Mouse (Mus musculus) midbrain, postnatal 0 days (tissue): Measurements from ENCODE around the gene Lxn. TPM values are rescaled to one million over a fixed set of nuclear protein-coding genes. Genes with fewer than 3 reads are reported as not detected.

Experiments used
- ATAC-seq: fragments of 200-750 bp; cut with Nextera tagmentation; 2 replicates; pipeline ENCODE4 v1.8.0; 2017; ENCODE audit warnings: moderate number of reproducible peaks, mild to moderate bottlenecking, moderate TSS enrichment, moderate library complexity; ENCODE audit not compliant: low FRiP score
- DNase-seq: peaks from one replicate; pipeline ENCODE4 v3.0.0-alpha.2; 2015; ENCODE audit warnings: low spot score
- H3K27ac ChIP-seq: fragments of 300-500 bp; sonication (generic); 2 replicates; pipeline ENCODE4 v1.5.1; 2014; ENCODE audit warnings: low read depth, mild to moderate bottlenecking, low read length, mixed read lengths
- H3K27me3 ChIP-seq: fragments of 300-500 bp; sonication (generic); 2 replicates; pipeline ENCODE4 v1.6.1; 2014; ENCODE audit warnings: low read length, control low read depth, mixed read lengths; ENCODE audit not compliant: insufficient read depth
- H3K36me3 ChIP-seq: fragments of 300-500 bp; sonication (generic); 2 replicates; pipeline ENCODE4 v1.6.1; 2014; ENCODE audit warnings: low read length, control low read depth, mixed read lengths; ENCODE audit not compliant: insufficient read depth
- H3K4me1 ChIP-seq: fragments of 300-500 bp; sonication (generic); 2 replicates; pipeline ENCODE4 v1.6.1; 2014; ENCODE audit warnings: mild to moderate bottlenecking, control low read depth, antibody characterized with exemption, low read length, mixed read lengths; ENCODE audit not compliant: insufficient read depth
- H3K4me2 ChIP-seq: fragments of 300-500 bp; sonication (generic); 2 replicates; pipeline ENCODE4 v1.6.1; 2014; ENCODE audit warnings: low read depth, mild to moderate bottlenecking, low read length, mixed read lengths; ENCODE audit not compliant: poor library complexity, severe bottlenecking
- H3K4me3 ChIP-seq: fragments of 300-500 bp; sonication (generic); 2 replicates; pipeline ENCODE4 v1.5.1; 2014; ENCODE audit warnings: low read depth, mild to moderate bottlenecking, low read length, moderate library complexity
- H3K9ac ChIP-seq: fragments of 300-500 bp; sonication (generic); replicated peaks from 2 replicates; pipeline ENCODE4 v1.6.1; 2014; ENCODE audit warnings: mild to moderate bottlenecking, low read length, moderate library complexity, mixed read lengths; ENCODE audit not compliant: poor library complexity, severe bottlenecking
- H3K9me3 ChIP-seq: fragments of 300-500 bp; sonication (generic); 2 replicates; pipeline ENCODE4 v1.6.1; 2016; ENCODE audit warnings: low read length, control low read depth
- CTCF ChIP-seq: IDR thresholded peaks from 2 replicates; pipeline ENCODE4 v1.5.1; 2016; ENCODE audit warnings: antibody characterized with exemption, mild to moderate bottlenecking
- WGBS: fragments of 180-500 bp; shearing (Covaris S2); extraction: QIAGEN DNeasy Blood & Tissue Kit; methylation state at CpG from one replicate; pipeline ENCODE4 v1.1.7; 2014; 5-methylcytosine and 5-hydroxymethylcytosine counted together
- polyA plus RNA-seq: library from polyadenylated mRNA; unstranded; fragments of >200 nt; fragmentation: Nextera tagmentation; extraction: Ambion mirVana; gene quantifications from 2 replicates; pipeline ENCODE4 v1.2.1, GENCODE M21; 2015
- total RNA-seq: library from RNA; depleted of rRNA; stranded (reverse); fragments of >200 nt; gene quantifications from 2 replicates; pipeline ENCODE4 v1.2.3, GENCODE M21; 2014

The Lxn gene
- total and polyA plus RNA-seq, 2 experiments from 2014 or later = 84.5 to 189 TPM

GRCm38 (mm10) chr3:67490156-67490555 is 26.4 kb upstream of the Lxn start:
- Histone ChIP-seq H3K27ac (no peak overlapping the region), H3K27me3 (no peaks in the 10 kb centered on the region), H3K4me2 (no peak overlapping the region), H3K9ac (no peak overlapping the region), H3K4me3 (no peak overlapping the region), H3K4me1 (no peaks in the 10 kb centered on the region), H3K9me3 (no peaks in the 10 kb centered on the region), H3K36me3 (no peaks in the 10 kb centered on the region)
- 66% methylated on average over 4 of the region's 4 CpGs for WGBS
- TF ChIP-seq CTCF = no peak
- ATAC-seq = no peak
- DNase-seq = no peak

- no peak for TF ChIP-seq CTCF
- no peaks in the 10 kb centered on the region for H3K9me3 ChIP-seq
- 90% methylated on average over 2 of the region's 2 CpGs for WGBS
- H3K4me2 ChIP-seq = no peak overlapping the region
- no peaks in the 10 kb centered on the region for H3K27me3 ChIP-seq
- no peak overlapping the region for H3K27ac ChIP-seq
- H3K4me3 ChIP-seq = no peak overlapping the region
- H3K36me3 ChIP-seq = no peaks in the 10 kb centered on the region
- no peak overlapping the region for H3K9ac ChIP-seq
- H3K4me1 ChIP-seq = no peaks in the 10 kb centered on the region
- DNase-seq (no peak), ATAC-seq (no peak)
These were observed 21.5 kb upstream of the Lxn start for GRCm38 (mm10) chr3:67485233-67485632.

DNA sequence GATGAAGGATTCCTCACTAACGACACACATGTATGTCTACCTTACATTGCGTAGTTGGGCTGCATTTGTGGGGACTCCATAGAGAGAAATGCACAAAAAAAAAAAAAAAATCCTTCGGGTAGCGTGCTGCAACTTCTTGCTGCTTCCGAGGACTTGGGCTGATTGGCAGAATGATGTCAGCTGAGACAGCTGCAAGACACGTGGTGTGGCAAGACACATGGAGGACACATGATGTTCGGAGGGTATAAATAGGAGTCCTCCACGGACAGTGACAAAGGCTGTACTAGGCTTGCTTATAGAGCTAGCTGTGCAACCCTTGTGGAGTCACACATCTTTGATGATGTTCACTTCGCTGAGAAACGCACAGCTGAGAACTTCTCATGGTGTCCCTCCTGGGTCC is 18.7 kb upstream of the Lxn start:
- no peak for TF ChIP-seq CTCF
- no peak overlapping the region for H3K4me3 ChIP-seq
- no peak overlapping the region for H3K27ac ChIP-seq
- H3K27me3 ChIP-seq = no peaks in the 10 kb centered on the region
- WGBS = 95% methylated on average over 10 of the region's 10 CpGs
- no peak for DNase-seq
- no peaks in the 10 kb centered on the region for H3K9me3 ChIP-seq
- H3K4me2 ChIP-seq = no peak overlapping the region
- no peak for ATAC-seq
- 0 out of 2 replicates have a peak, but pooled peaks cover 2% of the 10 kb centered on the region for H3K36me3 ChIP-seq
- no peak overlapping the region for H3K9ac ChIP-seq
- H3K4me1 ChIP-seq = no peaks in the 10 kb centered on the region

DNA sequence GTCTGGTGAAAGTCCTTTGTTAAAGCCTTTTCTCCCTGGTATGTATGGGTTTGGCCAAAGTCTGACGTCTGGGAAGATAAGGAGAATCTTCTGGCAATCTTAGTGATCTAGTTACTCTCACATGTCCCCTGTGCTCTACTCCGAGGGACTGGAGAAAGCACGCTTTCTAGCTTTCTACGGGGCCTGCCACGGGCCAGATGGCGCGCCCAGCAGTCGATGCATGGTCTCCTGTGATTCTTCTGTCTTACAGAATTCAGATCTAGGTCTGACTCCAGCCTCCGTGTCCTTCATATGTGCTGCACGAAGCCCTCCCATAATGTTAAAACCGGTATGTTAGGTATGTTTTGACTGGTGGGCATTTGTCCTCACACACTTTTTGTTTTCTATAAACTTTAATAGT is 16.1 kb upstream of the Lxn start:
- DNase-seq (no peak), ATAC-seq (no peak)
- Histone ChIP-seq H3K4me2 (no peak overlapping the region), H3K9ac (no peak overlapping the region), H3K4me1 (no peaks in the 10 kb centered on the region), H3K27me3 (no peaks in the 10 kb centered on the region), H3K9me3 (no peaks in the 10 kb centered on the region), H3K4me3 (no peak overlapping the region), H3K27ac (no peak overlapping the region), H3K36me3 (peaks cover 14% of the 10 kb centered on the region; the same call in 1 of the 2 replicates)
- no peak for TF ChIP-seq CTCF
- 92% methylated on average over 11 of the region's 11 CpGs for WGBS

DNA sequence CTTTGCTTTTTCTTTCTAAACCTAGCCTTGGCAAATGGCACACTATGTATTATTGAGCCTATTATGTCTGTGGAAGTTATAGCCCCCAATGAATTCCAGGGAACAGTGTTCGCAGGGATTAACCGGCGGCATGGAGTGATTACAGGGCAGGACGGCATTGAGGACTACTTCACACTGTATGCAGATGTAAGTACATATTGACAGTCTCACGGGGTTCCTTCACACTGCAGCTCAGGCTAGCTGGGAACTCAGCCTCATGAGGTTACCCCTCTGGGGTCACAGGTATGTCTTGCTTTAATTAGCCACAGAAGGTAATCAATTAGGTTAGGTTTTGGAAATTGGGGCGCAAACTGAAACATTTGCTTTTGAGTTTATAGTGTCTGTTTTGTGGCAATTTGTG is 9.7 kb upstream of the Lxn start:
- H3K9me3 ChIP-seq = no peaks in the 10 kb centered on the region
- ATAC-seq = no peak
- DNase-seq = no peak
- H3K27ac ChIP-seq = no peak overlapping the region
- no peaks in the 10 kb centered on the region for H3K27me3 ChIP-seq
- no peaks in the 10 kb centered on the region for H3K4me1 ChIP-seq
- peaks cover 25% of the 10 kb centered on the region for H3K36me3 ChIP-seq
- no peak overlapping the region for H3K4me3 ChIP-seq
- no peak for TF ChIP-seq CTCF
- 72% methylated on average over 6 of the region's 6 CpGs for WGBS
- no peak overlapping the region for H3K4me2 ChIP-seq
- H3K9ac ChIP-seq = no peak overlapping the region

- no peak for DNase-seq
- WGBS = 91% methylated on average over 4 of the region's 4 CpGs
- H3K9me3 ChIP-seq = no peaks in the 10 kb centered on the region
These were observed 7.8 kb upstream of the Lxn start for GRCm38 (mm10) chr3:67471408-67472127.

More at GRCm38 (mm10) chr3:67471408-67472127, 7.8 kb upstream of the Lxn start:
- H3K4me2 ChIP-seq = no peak overlapping the region
- no peak for ATAC-seq
- peaks cover 21% of the 10 kb centered on the region for H3K36me3 ChIP-seq
- H3K4me3 ChIP-seq = no peak overlapping the region
- H3K9ac ChIP-seq = no peak overlapping the region
- TF ChIP-seq CTCF = no peak
- H3K4me1 ChIP-seq = no peaks in the 10 kb centered on the region
- no peak overlapping the region for H3K27ac ChIP-seq
- H3K27me3 ChIP-seq = no peaks in the 10 kb centered on the region
